Mouse (Mus musculus) fat pad, adult 2 months (tissue): ENCODE measurements around the gene Gm19402.

ENCODE experiments used
- DNase-seq: peaks from one replicate; pipeline ENCODE4 v3.0.0-alpha.2; 2011; ENCODE audit warnings: low read depth, low spot score; ENCODE audit errors: extremely low read depth

Gene Gm19402

GRCm38 (mm10) chr10:77667402-77667801, 23.2 kb downstream of the Gm19402 start:
- no peak for DNase-seq

GRCm38 (mm10) chr10:77666342-77666741, 24.2 kb downstream of the Gm19402 start:
- peak; percentile 56 for DNase-seq

- DNase-seq, result no peak
These were observed 26.4 kb downstream of the Gm19402 start for GRCm38 (mm10) chr10:77663949-77664665.

GRCm38 (mm10) chr10:77658286-77658994, 32.1 kb downstream of the Gm19402 start:
- no peak for DNase-seq

GRCm38 (mm10) chr10:77652046-77652445, 38.5 kb downstream of the Gm19402 start:
- no peak for DNase-seq

- no peak for DNase-seq
These were observed 42.7 kb downstream of the Gm19402 start for GRCm38 (mm10) chr10:77647901-77648300.

- no peak for DNase-seq
These were observed 43.1 kb downstream of the Gm19402 start for GRCm38 (mm10) chr10:77647461-77647860.

GRCm38 (mm10) chr10:77645571-77645970, 45.0 kb downstream of the Gm19402 start:
- DNase-seq, result no peak

GRCm38 (mm10) chr10:77643160-77643559, 47.4 kb downstream of the Gm19402 start:
- DNase-seq, result no peak
